Mouse (Mus musculus) embryonic facial prominence, embryonic 14.5 days (tissue): ENCODE measurements around the gene Gm49361. TPM values are rescaled to one million over a fixed set of nuclear protein-coding genes. Genes with fewer than 3 reads are reported as not detected.

Source experiments
- polyA plus RNA-seq: library from polyadenylated mRNA; unstranded; fragments of >200 nt; fragmentation: Nextera tagmentation; extraction: Ambion mirVana; gene quantifications from 2 replicates; pipeline ENCODE4 v1.2.1, GENCODE M21; 2014

Gm49361 gene
- polyA plus RNA-seq, 1 experiment from 2014 or later = not detected

Other genes starting within 250 kb of the Gm49361 start
- gene Il17d, start 221.3 kb downstream of the Gm49361 start, polyA plus RNA-seq = 5.4 and 5.5 TPM in 2 replicates
- 87.2 and 105 TPM in 2 replicates for gene Eef1akmt1, start 174.5 kb downstream of the Gm49361 start, polyA plus RNA-seq
- gene Xpo4, start 80.7 kb downstream of the Gm49361 start, polyA plus RNA-seq = 23.0 and 26.5 TPM in 2 replicates
- gene Lats2, start 12.3 kb upstream of the Gm49361 start, polyA plus RNA-seq = 22.7 and 23.9 TPM in 2 replicates
- gene Sap18, start 52.1 kb upstream of the Gm49361 start, polyA plus RNA-seq = 19.6 and 48.6 TPM in 2 replicates
- gene Ska3, start 80.1 kb upstream of the Gm49361 start, polyA plus RNA-seq = 15.3 and 17.2 TPM in 2 replicates
- 151 and 161 TPM in 2 replicates for gene Mrpl57, start 80.1 kb upstream of the Gm49361 start, polyA plus RNA-seq
- gene Zdhhc20, start 144.2 kb upstream of the Gm49361 start, polyA plus RNA-seq = 49.6 and 52.8 TPM in 2 replicates